Mouse (Mus musculus): ENCODE measurements around the gene Snhg11. TPM values are rescaled to one million over a fixed set of nuclear protein-coding genes. Genes with fewer than 3 reads are reported as not detected.
"Not testable (repeated sequence)": the region's sequence is repeated elsewhere in the genome, so short reads cannot be mapped to it uniquely, and the experiment has no call there.

The Snhg11 gene
- polyA plus RNA-seq, 1 experiment from 2014 or later: 39.6 TPM

GRCm38 (mm10) chr2:158376123-158376687 lies 767 bp downstream of the Snhg11 start:
- Histone ChIP-seq H3K27ac (ENCODE audit: low read depth, low read length) (no peak overlapping the region), H3K4me3 (ENCODE audit: low read depth, low read length) (peak overlapping the region; percentile 29), H3K27me3 (ENCODE audit: control insufficient read depth, insufficient read depth, low read length) (0 out of 2 replicates have a peak, but pooled peaks cover 2% of the 10 kb centered on the region), H3K9ac (ENCODE audit: low read length) (peak overlapping the region; percentile 47), H3K36me3 (ENCODE audit: control insufficient read depth, insufficient read depth, low read length) (no peaks in the 10 kb centered on the region), H3K4me2 (ENCODE audit: low read depth) (peak overlapping the region; percentile 68), H3K9me3 (ENCODE audit: control insufficient read depth, low read length) (no peaks in the 10 kb centered on the region), H3K4me1 (ENCODE audit: control insufficient read depth, insufficient read depth, low read length) (no peaks in the 10 kb centered on the region)
- no peak for ATAC-seq (ENCODE audit: insufficient read depth, low FRiP score, low TSS enrichment)
- DNase-seq (ENCODE audit: low spot score): peak; percentile 15
- 26% methylated on average over 12 of the region's 12 CpGs for whole genome bisulfite sequencing

GRCm38 (mm10) chr2:158376798-158377197 lies 1.4 kb downstream of the Snhg11 start:
- Histone ChIP-seq H3K4me2 (ENCODE audit: low read depth) (peak overlapping the region; percentile 68; the same call in 1 of the 2 replicates), H3K27ac (ENCODE audit: low read depth, low read length) (no peak overlapping the region), H3K27me3 (ENCODE audit: control insufficient read depth, insufficient read depth, low read length) (0 out of 2 replicates have a peak, but pooled peaks cover 2% of the 10 kb centered on the region), H3K9ac (ENCODE audit: low read length) (peak overlapping the region; percentile 35), H3K9me3 (ENCODE audit: control insufficient read depth, low read length) (no peaks in the 10 kb centered on the region), H3K4me1 (ENCODE audit: control insufficient read depth, insufficient read depth, low read length) (no peaks in the 10 kb centered on the region), H3K4me3 (ENCODE audit: low read depth, low read length) (peak overlapping the region; percentile 29), H3K36me3 (ENCODE audit: control insufficient read depth, insufficient read depth, low read length) (no peaks in the 10 kb centered on the region)
- no peak for ATAC-seq (ENCODE audit: insufficient read depth, low FRiP score, low TSS enrichment)
- 68% methylated on average over 7 of the region's 7 CpGs for WGBS
- DNase-seq (ENCODE audit: low spot score): peak; percentile 12

GRCm38 (mm10) chr2:158377811-158378210 lies 2.4 kb downstream of the Snhg11 start:
- ATAC-seq (ENCODE audit: insufficient read depth, low FRiP score, low TSS enrichment): no peak
- 92% methylated on average over 1 of the region's 1 CpGs for WGBS
- H3K4me1 ChIP-seq (ENCODE audit: control insufficient read depth, insufficient read depth, low read length): no peaks in the 10 kb centered on the region
- no peak for DNase-seq (ENCODE audit: low spot score)
- H3K4me2 ChIP-seq (ENCODE audit: low read depth): no peak overlapping the region
- no peak overlapping the region for H3K27ac ChIP-seq (ENCODE audit: low read depth, low read length)
- H3K9me3 ChIP-seq (ENCODE audit: control insufficient read depth, low read length): no peaks in the 10 kb centered on the region
- H3K9ac ChIP-seq (ENCODE audit: low read length): no peak overlapping the region
- H3K4me3 ChIP-seq (ENCODE audit: low read depth, low read length): no peak overlapping the region
- no peaks in the 10 kb centered on the region for H3K36me3 ChIP-seq (ENCODE audit: control insufficient read depth, insufficient read depth, low read length)
- H3K27me3 ChIP-seq (ENCODE audit: control insufficient read depth, insufficient read depth, low read length): 0 out of 2 replicates have a peak, but pooled peaks cover 2% of the 10 kb centered on the region

GRCm38 (mm10) chr2:158379354-158380078 lies 4.1 kb downstream of the Snhg11 start:
- 44% methylated on average over 13 of the region's 13 CpGs for WGBS
- H3K4me2 ChIP-seq (ENCODE audit: low read depth): no peak overlapping the region
- no peak overlapping the region for H3K9ac ChIP-seq (ENCODE audit: low read length)

GRCm38 (mm10) chr2:158386072-158386471 lies 10.6 kb downstream of the Snhg11 start:
- Histone ChIP-seq H3K4me1 (ENCODE audit: control insufficient read depth, insufficient read depth, low read length) (no peaks in the 10 kb centered on the region), H3K27me3 (ENCODE audit: control insufficient read depth, insufficient read depth, low read length) (no peaks in the 10 kb centered on the region), H3K9ac (ENCODE audit: low read length) (no peak overlapping the region), H3K36me3 (ENCODE audit: control insufficient read depth, insufficient read depth, low read length) (no peaks in the 10 kb centered on the region), H3K27ac (ENCODE audit: low read depth, low read length) (no peak overlapping the region), H3K4me2 (ENCODE audit: low read depth) (no peak overlapping the region), H3K4me3 (ENCODE audit: low read depth, low read length) (no peak overlapping the region), H3K9me3 (ENCODE audit: control insufficient read depth, low read length) (no peaks in the 10 kb centered on the region)
- ATAC-seq (ENCODE audit: insufficient read depth, low FRiP score, low TSS enrichment): no peak
- no peak for DNase-seq (ENCODE audit: low spot score)
- WGBS: 51% methylated on average over 8 of the region's 8 CpGs

More at GRCm38 (mm10) chr2:158379354-158380078, 4.1 kb downstream of the Snhg11 start:
- no peak overlapping the region for H3K27ac ChIP-seq (ENCODE audit: low read depth, low read length)
- H3K9me3 ChIP-seq (ENCODE audit: control insufficient read depth, low read length): no peaks in the 10 kb centered on the region
- no peaks in the 10 kb centered on the region for H3K36me3 ChIP-seq (ENCODE audit: control insufficient read depth, insufficient read depth, low read length)
- H3K4me3 ChIP-seq (ENCODE audit: low read depth, low read length): no peak overlapping the region
- H3K27me3 ChIP-seq (ENCODE audit: control insufficient read depth, insufficient read depth, low read length): 0 out of 2 replicates have a peak, but pooled peaks cover 2% of the 10 kb centered on the region
- peak; percentile 76 for DNase-seq (ENCODE audit: low spot score)
- H3K4me1 ChIP-seq (ENCODE audit: control insufficient read depth, insufficient read depth, low read length): no peaks in the 10 kb centered on the region
- no peak for ATAC-seq (ENCODE audit: insufficient read depth, low FRiP score, low TSS enrichment)

GRCm38 (mm10) chr2:158389421-158389820 lies 14.0 kb downstream of the Snhg11 start:
- WGBS: 85% methylated on average over 7 of the region's 7 CpGs
- no peak for ATAC-seq (ENCODE audit: insufficient read depth, low FRiP score, low TSS enrichment)
- Histone ChIP-seq H3K4me1 (ENCODE audit: control insufficient read depth, insufficient read depth, low read length) (no peaks in the 10 kb centered on the region), H3K9ac (ENCODE audit: low read length) (no peak overlapping the region), H3K36me3 (ENCODE audit: control insufficient read depth, insufficient read depth, low read length) (no peaks in the 10 kb centered on the region), H3K27ac (ENCODE audit: low read depth, low read length) (no peak overlapping the region), H3K9me3 (ENCODE audit: control insufficient read depth, low read length) (no peaks in the 10 kb centered on the region), H3K4me2 (ENCODE audit: low read depth) (no peak overlapping the region), H3K27me3 (ENCODE audit: control insufficient read depth, insufficient read depth, low read length) (no peaks in the 10 kb centered on the region), H3K4me3 (ENCODE audit: low read depth, low read length) (no peak overlapping the region)
- DNase-seq (ENCODE audit: low spot score): no peak

GRCm38 (mm10) chr2:158396369-158396768 lies 20.9 kb downstream of the Snhg11 start:
- no peak for DNase-seq (ENCODE audit: low spot score)
- Histone ChIP-seq H3K9me3 (ENCODE audit: control insufficient read depth, low read length) (no peaks in the 10 kb centered on the region), H3K4me2 (ENCODE audit: low read depth) (no peak overlapping the region), H3K4me3 (ENCODE audit: low read depth, low read length) (no peak overlapping the region), H3K4me1 (ENCODE audit: control insufficient read depth, insufficient read depth, low read length) (no peaks in the 10 kb centered on the region), H3K27me3 (ENCODE audit: control insufficient read depth, insufficient read depth, low read length) (no peaks in the 10 kb centered on the region), H3K36me3 (ENCODE audit: control insufficient read depth, insufficient read depth, low read length) (no peaks in the 10 kb centered on the region), H3K9ac (ENCODE audit: low read length) (no peak overlapping the region), H3K27ac (ENCODE audit: low read depth, low read length) (no peak overlapping the region)
- ATAC-seq (ENCODE audit: insufficient read depth, low FRiP score, low TSS enrichment): no peak
- 92% methylated on average over 6 of the region's 6 CpGs for WGBS

- H3K9me3 ChIP-seq (ENCODE audit: control insufficient read depth, low read length): not testable (repeated sequence)
Measured at GRCm38 (mm10) chr2:158397140-158397539, 21.7 kb downstream of the Snhg11 start.

GRCm38 (mm10) chr2:158402915-158403314 lies 27.5 kb downstream of the Snhg11 start:
- no peak overlapping the region for H3K9ac ChIP-seq (ENCODE audit: low read length)
- DNase-seq (ENCODE audit: low spot score) (no peak), ATAC-seq (ENCODE audit: insufficient read depth, low FRiP score, low TSS enrichment) (no peak)
- H3K27me3 ChIP-seq (ENCODE audit: control insufficient read depth, insufficient read depth, low read length): no peaks in the 10 kb centered on the region
- H3K36me3 ChIP-seq (ENCODE audit: control insufficient read depth, insufficient read depth, low read length): no peaks in the 10 kb centered on the region
- 85% methylated on average over 7 of the region's 7 CpGs for WGBS
- no peaks in the 10 kb centered on the region for H3K9me3 ChIP-seq (ENCODE audit: control insufficient read depth, low read length)
- H3K4me1 ChIP-seq (ENCODE audit: control insufficient read depth, insufficient read depth, low read length): no peaks in the 10 kb centered on the region
- no peak overlapping the region for H3K4me3 ChIP-seq (ENCODE audit: low read depth, low read length)
- H3K27ac ChIP-seq (ENCODE audit: low read depth, low read length): no peak overlapping the region
- H3K4me2 ChIP-seq (ENCODE audit: low read depth): no peak overlapping the region

More at GRCm38 (mm10) chr2:158397140-158397539, 21.7 kb downstream of the Snhg11 start:
- H3K27ac ChIP-seq (ENCODE audit: low read depth, low read length); H3K4me2 ChIP-seq (ENCODE audit: low read depth); H3K4me3 ChIP-seq (ENCODE audit: low read depth, low read length); H3K27me3 ChIP-seq (ENCODE audit: control insufficient read depth, insufficient read depth, low read length); H3K36me3 ChIP-seq (ENCODE audit: control insufficient read depth, insufficient read depth, low read length); ATAC-seq (ENCODE audit: insufficient read depth, low FRiP score, low TSS enrichment); H3K4me1 ChIP-seq (ENCODE audit: control insufficient read depth, insufficient read depth, low read length); H3K9ac ChIP-seq (ENCODE audit: low read length); DNase-seq (ENCODE audit: low spot score): not testable (repeated sequence)
- WGBS: 68% methylated on average over 13 of the region's 13 CpGs

Measured in neural tube, embryonic 11.5 days (tissue).